Mouse (Mus musculus) heart, embryonic 13.5 days (tissue): Measurements from ENCODE around the gene Vps16. TPM values are rescaled to one million over a fixed set of nuclear protein-coding genes. Genes with fewer than 3 reads are reported as not detected.

Experiments used
- ATAC-seq: fragments of 200-750 bp; cut with Nextera tagmentation; 2 replicates; pipeline ENCODE4 v1.8.0; 2017; ENCODE audit warnings: moderate TSS enrichment; ENCODE audit not compliant: insufficient number of reproducible peaks, low FRiP score, low TSS enrichment; ENCODE audit errors: extremely low read depth
- H3K27ac ChIP-seq: fragments of 300-500 bp; sonication (generic); replicated peaks from 2 replicates; pipeline ENCODE4 v1.5.1; 2015; ENCODE audit warnings: moderate library complexity, mild to moderate bottlenecking, inconsistent platforms
- H3K27me3 ChIP-seq: fragments of 300-500 bp; sonication (generic); replicated peaks from 2 replicates; pipeline ENCODE4 v1.6.1; 2015; ENCODE audit warnings: mild to moderate bottlenecking, inconsistent platforms
- H3K36me3 ChIP-seq: fragments of 300-500 bp; sonication (generic); 2 replicates; pipeline ENCODE4 v1.6.1; 2015; ENCODE audit warnings: mild to moderate bottlenecking, inconsistent platforms
- H3K4me1 ChIP-seq: fragments of 300-500 bp; sonication (generic); 2 replicates; pipeline ENCODE4 v1.6.1; 2015; ENCODE audit warnings: inconsistent platforms
- H3K4me2 ChIP-seq: fragments of 300-500 bp; sonication (generic); 2 replicates; pipeline ENCODE4 v1.6.1; 2015; ENCODE audit warnings: inconsistent platforms, mild to moderate bottlenecking, moderate library complexity
- H3K4me3 ChIP-seq: fragments of 300-500 bp; sonication (generic); 2 replicates; pipeline ENCODE4 v1.5.1; 2015; ENCODE audit warnings: moderate library complexity, mild to moderate bottlenecking, inconsistent platforms
- H3K9ac ChIP-seq: fragments of 300-500 bp; sonication (generic); 2 replicates; pipeline ENCODE4 v1.6.1; 2015; ENCODE audit warnings: inconsistent platforms, mild to moderate bottlenecking, moderate library complexity
- H3K9me3 ChIP-seq: fragments of 300-500 bp; sonication (generic); 2 replicates; pipeline ENCODE4 v1.6.1; 2016; ENCODE audit warnings: inconsistent platforms
- WGBS: fragments of 180-500 bp; shearing (Covaris S2); methylation state at CpG from one replicate; pipeline ENCODE4 v1.1.7; 2015; ENCODE audit warnings: mixed read lengths; 5-methylcytosine and 5-hydroxymethylcytosine counted together
- polyA plus RNA-seq: library from polyadenylated mRNA; unstranded; fragments of >200 nt; fragmentation: Nextera tagmentation; extraction: Ambion mirVana; gene quantifications from 2 replicates; pipeline ENCODE4 v1.2.1, GENCODE M21; 2015

Vps16 gene
- polyA plus RNA-seq, 1 experiment from 2014 or later, result 55.4 TPM

GRCm38 (mm10) chr2:130488600-130488999 is 64.5 kb downstream of the Vps16 start:
- Histone ChIP-seq H3K9ac (no peak overlapping the region), H3K4me1 (peaks cover 18% of the 10 kb centered on the region), H3K27me3 (no peaks in the 10 kb centered on the region), H3K9me3 (0 out of 2 replicates have a peak, but pooled peaks cover 3% of the 10 kb centered on the region), H3K4me2 (no peak overlapping the region), H3K27ac (no peak overlapping the region), H3K4me3 (no peak overlapping the region), H3K36me3 (0 out of 2 replicates have a peak, but pooled peaks cover 4% of the 10 kb centered on the region)
- no peak for ATAC-seq
- WGBS, result 82% methylated on average over 4 of the region's 4 CpGs

GRCm38 (mm10) chr2:130491162-130491561 is 67.0 kb downstream of the Vps16 start:
- H3K4me2 ChIP-seq, result no peak overlapping the region
- no peak overlapping the region for H3K4me3 ChIP-seq
- 0 out of 2 replicates have a peak, but pooled peaks cover 4% of the 10 kb centered on the region for H3K36me3 ChIP-seq
- 65% methylated on average over 4 of the region's 4 CpGs for WGBS
- H3K9ac ChIP-seq, result no peak overlapping the region
- no peaks in the 10 kb centered on the region for H3K27me3 ChIP-seq
- 0 out of 2 replicates have a peak, but pooled peaks cover 3% of the 10 kb centered on the region for H3K9me3 ChIP-seq
- peaks cover 27% of the 10 kb centered on the region for H3K4me1 ChIP-seq
- peak overlapping the region; percentile 28; the same call in 1 of the 2 replicates for H3K27ac ChIP-seq
- no peak for ATAC-seq

GRCm38 (mm10) chr2:130491587-130491986 is 67.4 kb downstream of the Vps16 start:
- no peak for ATAC-seq
- Histone ChIP-seq H3K27me3 (no peaks in the 10 kb centered on the region), H3K36me3 (0 out of 2 replicates have a peak, but pooled peaks cover 4% of the 10 kb centered on the region), H3K4me2 (no peak overlapping the region), H3K9ac (no peak overlapping the region), H3K27ac (peak overlapping the region; percentile 43; the same call in 1 of the 2 replicates), H3K4me1 (peaks cover 31% of the 10 kb centered on the region), H3K9me3 (0 out of 2 replicates have a peak, but pooled peaks cover 3% of the 10 kb centered on the region), H3K4me3 (no peak overlapping the region)
- 30% methylated on average over 7 of the region's 7 CpGs for WGBS

Other genes starting within 250 kb of the Vps16 start
- 426 and 455 TPM in 2 replicates for gene Snrpb, start 244.9 kb upstream of the Vps16 start, polyA plus RNA-seq
- gene Tmc2, start 229.1 kb upstream of the Vps16 start, polyA plus RNA-seq, result not detected in 2 replicates
- 143 and 152 TPM in 2 replicates for gene Nop56, start 149.9 kb upstream of the Vps16 start, polyA plus RNA-seq
- 237 and 266 TPM in 2 replicates for gene Idh3b, start 139.8 kb upstream of the Vps16 start, polyA plus RNA-seq
- 0.39 and 0.64 TPM in 2 replicates for gene Ebf4, start 129.2 kb upstream of the Vps16 start, polyA plus RNA-seq
- 34.6 and 40.6 TPM in 2 replicates for gene Cpxm1, start 26.8 kb upstream of the Vps16 start, polyA plus RNA-seq
- gene Gm28372, start 19.1 kb upstream of the Vps16 start, polyA plus RNA-seq, result not detected in 2 replicates
- gene 1700020A23Rik, start 19.1 kb upstream of the Vps16 start, polyA plus RNA-seq, result not detected in 2 replicates
- gene Tmem239, start 17.9 kb upstream of the Vps16 start, polyA plus RNA-seq, result 0.11 TPM in 1 of 2 replicates, not detected in the other
- gene Pced1a, start 362 bp downstream of the Vps16 start, polyA plus RNA-seq, result 7.0 and 7.1 TPM in 2 replicates
- gene Ptpra, start 25.9 kb downstream of the Vps16 start, polyA plus RNA-seq, result 64.0 and 64.6 TPM in 2 replicates
- gene Mrps26, start 139.4 kb downstream of the Vps16 start, polyA plus RNA-seq, result 71.8 and 72.3 TPM in 2 replicates
- not detected in 2 replicates for gene Oxt, start 151.8 kb downstream of the Vps16 start, polyA plus RNA-seq
- not detected in 2 replicates for gene Avp, start 158.2 kb downstream of the Vps16 start, polyA plus RNA-seq
- gene Fastkd5, start 205.7 kb downstream of the Vps16 start, polyA plus RNA-seq, result 11.9 and 12.0 TPM in 2 replicates
- gene Ubox5, start 205.7 kb downstream of the Vps16 start, polyA plus RNA-seq, result 7.3 TPM in 2 replicates
- 1.5 and 1.8 TPM in 2 replicates for gene Lzts3, start 218.5 kb downstream of the Vps16 start, polyA plus RNA-seq
- gene Ddrgk1, start 240.3 kb downstream of the Vps16 start, polyA plus RNA-seq, result 39.4 and 43.6 TPM in 2 replicates
- 80.9 and 83.2 TPM in 2 replicates for gene Itpa, start 243.3 kb downstream of the Vps16 start, polyA plus RNA-seq